Mouse (Mus musculus) cerebellum, adult 9-11 months (tissue): ENCODE results near the gene Gm42417.

Experiments
- DNase-seq: peaks from one replicate; pipeline ENCODE4 v3.0.0; 2022

The Gm42417 gene

GRCm38 (mm10) chr1:36513718-36514117 lies 25.5 kb downstream of the Gm42417 start:
- DNase-seq, result no peak

GRCm38 (mm10) chr1:36513310-36513709 lies 25.9 kb downstream of the Gm42417 start:
- DNase-seq, result no peak

GRCm38 (mm10) chr1:36512966-36513280 lies 26.3 kb downstream of the Gm42417 start:
- no peak for DNase-seq

GRCm38 (mm10) chr1:36512089-36512965 lies 26.9 kb downstream of the Gm42417 start:
- DNase-seq, result peak; percentile 72

- DNase-seq, result peak; percentile 99
Observed at GRCm38 (mm10) chr1:36511289-36512021, 27.8 kb downstream of the Gm42417 start, which contains the start of gene Cnnm3. Cnnm3 (plus strand) TSS chr1:36511867.

GRCm38 (mm10) chr1:36508238-36508637 lies 31.0 kb downstream of the Gm42417 start:
- DNase-seq, result no peak

GRCm38 (mm10) chr1:36501261-36501660 lies 38.0 kb downstream of the Gm42417 start:
- peak; percentile 80 for DNase-seq

GRCm38 (mm10) chr1:36497312-36497711 lies 41.9 kb downstream of the Gm42417 start:
- DNase-seq, result no peak

- DNase-seq, result no peak
Observed at GRCm38 (mm10) chr1:36496719-36497118, 42.5 kb downstream of the Gm42417 start.

- DNase-seq, result no peak
Observed at GRCm38 (mm10) chr1:36493299-36493698, 45.9 kb downstream of the Gm42417 start.

GRCm38 (mm10) chr1:36492416-36493139 lies 46.7 kb downstream of the Gm42417 start:
- DNase-seq, result peak; percentile 96

- no peak for DNase-seq
Observed at GRCm38 (mm10) chr1:36489661-36490060, 49.6 kb downstream of the Gm42417 start.

GRCm38 (mm10) chr1:36487111-36487510 lies 52.1 kb downstream of the Gm42417 start:
- no peak for DNase-seq

GRCm38 (mm10) chr1:36485080-36485479 lies 54.1 kb downstream of the Gm42417 start:
- no peak for DNase-seq

GRCm38 (mm10) chr1:36483825-36484224 lies 55.4 kb downstream of the Gm42417 start:
- no peak for DNase-seq
